Mouse (Mus musculus): Measurements from ENCODE around the gene Celf5.

The Celf5 gene

DNA sequence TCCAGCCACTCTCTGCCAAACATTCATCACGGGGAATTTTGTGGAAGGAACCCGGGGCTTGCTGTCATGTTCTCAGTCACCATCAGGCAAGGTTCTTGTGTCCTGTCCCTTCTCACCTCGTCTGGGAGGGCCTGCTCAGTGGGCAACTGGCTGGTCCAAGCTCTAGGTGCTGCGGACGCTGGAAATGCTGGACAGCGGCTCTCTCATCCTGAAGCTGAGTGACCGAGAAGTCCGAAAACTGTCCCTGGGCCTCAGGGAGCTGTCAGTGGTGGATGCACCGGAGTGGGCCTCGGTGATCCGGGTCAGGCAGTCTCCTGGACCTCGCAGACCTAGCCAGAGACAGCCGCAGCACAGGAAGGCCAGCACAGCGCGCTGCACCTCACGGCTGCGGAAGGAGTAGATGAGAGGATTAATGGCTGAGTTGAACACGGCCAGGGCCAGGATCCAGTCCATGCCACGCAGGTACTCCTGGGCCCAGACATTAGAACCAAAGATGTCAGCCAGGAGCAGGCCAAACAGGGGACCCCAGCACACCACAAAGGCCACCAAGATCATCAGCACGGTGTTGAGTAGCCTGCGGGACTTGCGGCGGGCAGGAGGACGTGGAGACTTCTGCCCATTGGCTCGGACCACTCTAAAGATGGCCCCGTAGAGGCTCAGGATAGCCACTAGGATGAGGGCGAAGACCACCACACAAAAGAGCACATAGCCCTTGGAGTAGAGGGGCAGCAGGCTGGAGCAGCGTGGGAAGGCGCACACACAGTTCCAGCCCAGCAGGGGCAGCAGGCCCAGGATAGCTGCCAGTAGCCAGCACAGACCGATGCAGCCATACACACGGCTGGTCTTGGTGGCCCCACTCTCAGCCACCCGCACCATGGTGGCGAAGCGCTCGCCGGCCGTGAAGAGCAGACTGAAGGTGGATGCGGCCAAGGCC is 16.1 kb upstream of the Celf5 start:
- no peak for DNase-seq (ENCODE audit: extremely low read depth, insufficient read length, low spot score)

DNA sequence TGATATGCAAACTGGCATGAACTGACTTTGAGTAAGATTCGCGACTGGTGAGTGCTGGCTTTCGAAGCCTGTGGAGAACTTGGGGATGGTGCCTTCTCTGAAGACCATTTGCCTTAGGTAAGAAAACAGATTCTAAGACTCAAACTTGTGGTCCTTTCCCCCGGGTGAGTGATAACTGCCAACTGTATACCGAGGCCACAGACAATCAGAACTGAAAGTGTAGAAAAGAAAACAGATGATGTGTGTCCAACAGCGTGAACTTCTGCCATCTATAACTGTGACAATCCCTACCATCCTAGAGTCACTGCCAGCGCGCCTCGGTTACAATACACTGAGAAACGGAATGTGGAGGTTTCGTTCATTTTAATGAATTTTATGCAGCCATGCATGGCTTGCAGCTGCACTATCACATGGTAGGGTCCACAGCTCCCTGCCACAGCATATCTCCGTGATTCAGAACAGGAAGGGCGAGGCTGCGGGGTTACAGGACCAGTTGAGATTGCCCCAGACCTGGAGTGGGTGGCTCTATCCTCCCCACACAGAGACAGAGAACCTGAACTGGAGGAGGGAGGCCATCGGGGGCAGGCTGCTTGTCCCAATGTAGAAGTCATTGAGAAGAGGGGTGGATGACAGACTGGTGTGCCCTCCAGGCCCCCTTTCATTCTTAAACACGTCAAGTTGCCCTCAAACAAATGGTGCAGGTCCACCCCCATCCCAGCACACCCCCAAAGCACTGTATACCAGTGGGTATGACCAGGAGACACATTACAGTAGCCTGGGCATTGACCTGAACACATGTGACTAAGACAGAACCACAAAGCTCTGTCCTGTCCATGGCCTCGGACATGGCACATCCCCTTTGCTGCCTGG is 15.1 kb upstream of the Celf5 start:
- DNase-seq (ENCODE audit: extremely low read depth, insufficient read length, low spot score) = no peak

DNA sequence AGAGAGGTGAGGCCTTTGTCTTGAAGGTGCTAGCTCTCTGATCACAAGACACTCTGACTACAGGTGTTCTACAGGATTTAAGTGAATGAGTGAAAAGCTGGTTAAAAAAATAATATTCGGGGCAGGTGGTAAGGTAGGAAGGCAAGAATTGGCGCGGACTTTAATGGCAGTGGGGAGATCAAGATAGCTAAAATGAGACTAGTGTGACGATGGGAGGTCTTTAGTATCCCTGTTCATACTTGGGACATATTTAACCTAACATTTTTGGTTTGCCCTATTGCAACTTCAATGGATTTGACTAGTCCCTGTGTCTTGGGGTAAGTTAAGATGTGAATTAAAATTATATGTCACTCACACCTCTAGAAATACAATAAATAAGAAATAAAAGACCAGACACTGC is 14.5 kb upstream of the Celf5 start:
- DNase-seq (ENCODE audit: extremely low read depth, insufficient read length, low spot score) = no peak

DNA sequence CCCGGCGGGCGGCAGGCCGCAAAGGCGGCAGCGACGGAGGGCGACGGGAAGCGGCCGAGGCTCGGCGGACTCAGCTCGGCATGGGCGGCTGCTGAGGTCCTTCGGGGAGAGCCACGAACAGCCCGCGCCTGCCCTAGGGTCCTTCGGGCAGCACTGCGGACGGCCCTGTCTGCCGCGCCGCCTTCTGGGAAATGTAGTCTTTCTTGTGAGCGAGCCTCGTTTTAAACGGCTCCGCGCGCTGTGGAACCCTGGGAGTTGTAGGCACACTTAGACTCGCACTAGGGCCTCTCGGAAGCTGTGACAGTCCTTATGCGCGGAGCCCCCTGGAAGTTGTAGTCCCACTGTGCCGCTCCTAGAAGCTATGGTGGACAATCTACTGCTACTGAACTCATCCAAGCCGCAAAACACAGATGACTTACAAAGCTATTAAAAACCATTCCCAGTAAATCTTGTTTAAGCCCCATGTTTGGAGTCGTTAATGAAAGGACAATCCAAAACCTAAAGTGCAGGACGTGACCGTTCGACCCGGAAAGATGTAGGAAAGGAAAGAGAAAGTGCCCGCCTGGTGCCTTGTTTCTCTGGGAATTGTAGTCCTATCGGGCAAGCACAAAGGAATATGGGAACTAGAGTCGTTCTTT is 13.9 kb upstream of the Celf5 start, which contains the start of gene Ncln:
Gene Ncln, minus strand, starts transcription at position 129 of the 638 bp plus-strand sequence.
- DNase-seq (ENCODE audit: extremely low read depth, insufficient read length, low spot score) = peak; percentile 99

DNA sequence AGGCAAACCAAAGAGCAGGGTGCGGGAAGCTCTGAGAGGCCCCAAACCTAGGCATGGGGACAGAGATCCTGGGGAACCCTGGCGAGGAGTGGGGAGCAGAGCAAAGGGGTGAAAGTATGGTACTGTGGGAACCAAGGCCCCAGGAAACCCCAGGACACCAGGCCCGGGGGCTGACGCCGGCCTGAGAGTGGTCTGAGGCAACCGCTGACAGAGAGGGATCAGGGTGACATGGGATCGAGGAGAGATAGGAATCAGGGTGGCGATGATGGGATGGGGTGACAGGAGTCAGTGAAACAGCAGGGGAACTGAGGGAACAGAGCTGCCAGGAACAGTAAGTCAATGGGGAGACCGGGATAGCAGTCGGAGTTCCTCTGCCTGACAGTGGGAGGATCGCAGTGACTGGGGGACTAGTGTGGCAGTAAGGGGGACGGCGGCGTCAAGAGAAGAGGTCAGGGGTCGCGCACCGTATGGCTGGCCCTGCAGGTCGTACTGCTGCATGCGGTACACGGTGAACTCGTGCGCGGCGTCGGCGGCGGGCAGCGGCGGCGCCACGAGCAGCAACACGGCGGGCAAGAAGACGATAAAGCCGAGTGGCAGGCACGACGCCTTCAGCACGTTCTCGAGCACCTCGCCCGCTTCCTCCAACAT is 13.2 kb upstream of the Celf5 start:
- no peak for DNase-seq (ENCODE audit: extremely low read depth, insufficient read length, low spot score)

DNA sequence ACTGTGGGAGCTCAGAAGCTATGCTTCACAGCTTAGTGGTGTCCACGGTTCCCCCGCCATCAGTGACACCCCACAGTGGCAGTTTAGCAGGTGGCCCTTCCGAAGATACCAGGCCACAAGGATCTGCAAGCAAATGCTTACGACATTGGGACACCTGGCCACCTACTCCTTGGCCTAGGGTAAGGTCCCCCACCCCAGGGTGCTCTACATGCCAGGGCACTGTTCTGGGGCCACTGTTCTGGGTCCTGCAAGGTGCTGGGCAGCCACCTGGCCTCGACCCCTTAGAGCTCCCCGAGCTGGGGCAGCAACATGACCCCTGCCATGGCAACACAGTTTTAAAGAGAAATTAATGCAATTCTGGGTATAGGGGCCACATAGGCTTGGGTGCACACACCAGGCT is 12.6 kb upstream of the Celf5 start:
- DNase-seq (ENCODE audit: extremely low read depth, insufficient read length, low spot score) = no peak

DNA sequence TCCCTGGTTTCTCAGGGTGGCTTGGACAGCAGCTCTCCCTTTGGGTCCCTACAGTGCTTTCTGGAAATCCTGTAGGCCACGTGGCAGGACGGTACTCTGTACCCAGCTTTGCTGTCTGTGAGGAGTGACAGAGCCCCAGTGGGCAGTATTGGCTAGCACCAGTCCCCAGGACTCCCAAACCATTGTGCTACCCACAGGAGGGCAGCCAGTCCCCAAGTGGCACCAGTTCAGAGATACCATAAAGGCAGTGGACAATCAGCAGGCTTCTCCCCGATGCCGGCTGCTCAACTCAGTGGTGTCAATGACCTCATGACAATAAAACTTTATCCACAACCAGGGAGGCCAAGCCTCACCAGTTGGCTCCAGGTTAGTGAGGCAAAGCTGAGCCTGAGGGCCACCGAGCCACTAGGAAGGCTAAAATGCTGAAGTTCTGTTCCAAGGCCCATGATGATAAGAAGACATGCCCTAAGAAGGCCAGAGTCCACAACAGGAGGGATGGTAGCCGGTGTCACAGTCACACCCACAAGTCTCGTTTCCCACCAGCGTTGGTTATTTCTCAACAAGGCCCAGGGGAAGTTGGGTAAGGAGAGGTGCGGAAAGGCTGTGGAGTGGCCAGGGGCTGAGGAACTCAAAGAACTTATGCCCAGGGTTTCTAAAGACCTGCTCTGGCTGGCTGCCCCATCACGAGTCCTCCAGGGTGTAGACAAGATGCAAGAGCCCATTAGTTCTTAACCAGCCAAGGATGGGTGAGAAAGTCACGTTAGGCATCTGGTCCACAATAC is 11.9 kb upstream of the Celf5 start:
- DNase-seq (ENCODE audit: extremely low read depth, insufficient read length, low spot score) = no peak

DNA sequence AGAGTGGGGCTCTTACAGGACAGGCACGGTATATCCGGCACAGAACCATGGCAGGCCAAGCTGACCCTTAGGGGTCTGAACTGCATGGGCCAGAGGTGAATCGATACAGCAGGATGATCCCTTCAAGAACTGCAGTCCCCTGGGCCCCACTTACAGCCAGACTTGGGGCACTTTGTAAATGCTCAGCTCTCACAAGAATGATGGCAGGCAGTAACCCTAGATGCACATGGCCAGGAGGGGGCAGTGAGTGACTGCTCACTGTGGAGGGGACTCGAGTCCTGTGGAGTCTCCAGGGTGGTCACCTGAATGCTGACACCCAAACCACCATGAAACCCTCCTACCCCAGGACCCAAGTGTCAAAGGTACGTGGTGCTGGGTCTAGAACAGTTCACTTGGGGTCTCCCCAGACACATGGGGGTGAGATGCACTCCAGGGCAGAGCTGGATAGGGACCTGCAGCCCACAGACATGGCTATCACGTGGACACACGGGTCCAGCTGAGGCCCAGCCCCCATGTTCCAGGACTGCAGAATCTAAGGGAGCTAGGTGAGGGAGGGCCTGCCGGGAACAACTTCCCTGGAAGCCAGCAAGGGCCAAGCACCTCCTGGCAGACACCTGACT is 11.2 kb upstream of the Celf5 start:
- no peak for DNase-seq (ENCODE audit: extremely low read depth, insufficient read length, low spot score)

DNA sequence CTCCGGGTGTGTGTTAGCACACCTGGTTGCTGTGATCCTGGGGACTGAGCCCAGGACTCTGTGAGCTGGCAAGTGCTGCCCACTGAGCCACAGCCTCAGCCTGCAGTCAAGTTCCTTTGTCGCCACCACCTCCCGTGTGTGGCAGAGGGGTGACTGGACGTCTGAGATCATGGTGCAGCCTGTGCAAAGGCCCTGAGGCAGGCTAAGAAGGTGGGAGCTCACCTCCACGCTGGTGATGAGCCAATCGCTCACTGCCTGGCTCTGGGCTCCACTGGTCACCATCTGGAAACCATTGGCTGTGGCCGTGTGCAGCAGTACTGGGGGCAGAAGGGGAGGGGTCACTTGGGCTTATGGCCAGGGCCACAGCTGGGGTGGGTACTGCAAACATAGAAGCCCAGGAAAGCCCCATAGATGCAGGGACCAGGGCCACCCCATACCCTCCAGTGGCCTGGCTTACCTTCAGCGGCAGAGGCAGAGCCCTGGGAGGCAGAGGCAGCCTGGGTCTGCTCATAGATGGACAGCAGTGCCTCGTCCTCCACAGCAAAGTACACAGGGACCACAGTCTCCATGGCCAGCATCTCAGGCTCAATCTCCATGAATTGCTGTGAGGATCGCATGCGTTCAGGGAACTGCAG is 10.2 kb upstream of the Celf5 start:
- DNase-seq (ENCODE audit: extremely low read depth, insufficient read length, low spot score) = no peak

DNA sequence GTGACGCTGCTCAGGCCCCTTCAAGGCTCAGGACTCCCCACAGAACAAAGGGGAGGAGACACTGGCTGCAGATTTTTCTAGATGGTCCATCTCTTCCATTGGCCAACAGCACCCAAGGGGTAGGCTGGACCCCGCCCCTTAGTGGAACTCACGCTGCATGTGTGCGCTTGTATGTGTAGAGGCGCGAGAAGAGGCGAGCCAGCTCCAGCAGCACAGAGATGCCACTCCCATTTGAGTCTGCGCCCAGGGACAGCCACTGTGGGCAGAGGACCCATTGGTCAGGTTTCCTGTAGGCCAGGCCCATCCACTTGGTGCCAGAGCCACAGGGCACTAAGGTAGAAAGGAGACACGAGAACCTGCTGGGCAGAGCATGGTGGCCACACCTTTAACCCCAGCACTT is 8.5 kb upstream of the Celf5 start:
- DNase-seq (ENCODE audit: extremely low read depth, insufficient read length, low spot score) = no peak

DNA sequence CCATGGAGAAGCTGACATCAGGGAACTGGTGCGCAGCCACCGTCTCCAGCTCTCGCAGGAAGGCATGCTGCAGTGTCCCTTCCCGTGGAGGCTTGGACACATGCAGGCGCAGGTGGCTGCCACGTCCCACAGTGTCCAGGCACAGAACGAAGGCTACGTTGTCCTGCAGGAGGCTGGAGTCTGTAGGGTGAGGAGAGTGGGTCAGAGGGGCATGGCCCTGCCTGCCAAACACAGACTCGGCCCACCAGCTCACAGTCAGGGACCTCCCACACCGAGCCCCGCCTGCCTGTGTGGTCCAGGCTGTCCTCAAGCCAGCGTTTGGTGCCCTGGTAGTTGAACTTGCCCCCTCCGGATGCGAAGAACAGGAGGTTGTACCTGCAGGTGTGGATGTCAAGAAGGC is 7.4 kb upstream of the Celf5 start:
- DNase-seq (ENCODE audit: extremely low read depth, insufficient read length, low spot score) = no peak

DNA sequence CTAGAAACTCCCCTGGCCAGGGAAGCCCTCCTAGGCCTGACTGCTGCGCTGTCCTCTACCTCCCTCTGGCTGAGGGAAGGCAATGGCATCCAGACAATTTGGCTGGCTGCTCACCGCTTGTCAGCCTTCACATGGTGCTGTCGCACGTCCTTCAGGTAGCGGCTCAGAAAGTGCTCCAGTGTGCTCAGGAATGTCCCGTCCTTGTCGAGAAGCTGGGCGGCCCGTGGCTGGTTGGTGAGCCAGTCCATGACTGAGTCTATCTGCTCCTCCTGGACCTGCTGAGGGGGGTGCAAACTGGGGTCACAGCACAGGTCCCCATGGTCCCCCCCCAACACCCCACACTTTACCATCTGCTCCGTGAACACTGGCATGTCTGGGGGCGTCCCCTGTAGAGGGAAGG is 5.6 kb upstream of the Celf5 start:
- no peak for DNase-seq (ENCODE audit: extremely low read depth, insufficient read length, low spot score)

DNA sequence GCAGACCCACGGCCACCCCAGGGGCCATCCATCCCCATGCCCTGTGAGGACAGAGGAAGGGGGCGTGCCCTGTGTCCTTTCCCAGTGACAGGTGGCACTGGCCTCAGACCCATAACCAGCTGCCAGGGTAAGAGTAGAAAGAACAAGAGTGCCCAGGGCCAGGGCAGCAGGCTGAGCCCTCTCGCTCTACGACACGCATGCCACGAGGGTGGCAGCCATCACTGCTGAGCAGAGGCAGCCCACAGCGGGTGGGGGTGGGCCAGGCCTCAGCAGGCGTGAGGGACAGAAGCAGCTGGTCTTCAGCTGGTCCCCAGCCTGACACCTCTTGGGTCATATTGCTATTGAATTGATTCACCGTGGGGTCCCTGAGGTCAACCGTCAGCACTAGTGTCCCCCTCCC is 4.0 kb upstream of the Celf5 start:
- no peak for DNase-seq (ENCODE audit: extremely low read depth, insufficient read length, low spot score)

DNA sequence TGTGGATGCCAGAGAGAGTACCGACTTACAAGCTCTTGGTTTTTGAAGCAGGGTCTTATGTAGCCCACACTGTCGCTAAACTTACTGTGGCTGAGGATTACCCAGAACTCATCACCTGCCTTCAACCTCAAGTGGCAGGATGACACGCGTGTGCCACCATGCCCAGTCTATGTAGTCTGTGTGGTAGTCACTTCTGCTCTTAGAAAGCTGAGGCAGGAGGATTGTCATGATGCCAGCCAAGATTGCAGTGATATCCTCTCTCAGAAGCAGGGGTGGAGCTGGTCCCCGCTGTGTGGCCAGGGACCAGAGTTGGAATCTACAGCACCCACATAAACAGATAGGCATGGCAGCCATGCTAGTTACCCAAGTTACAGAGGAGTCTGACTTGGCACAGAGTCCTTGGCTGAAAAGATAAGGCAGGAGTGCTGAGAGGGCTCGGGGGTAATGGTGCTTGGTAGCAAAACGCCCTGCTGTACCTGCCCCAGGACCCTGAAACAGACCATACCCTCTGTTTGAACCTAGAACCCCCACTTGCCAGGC is 3.0 kb upstream of the Celf5 start:
- no peak for DNase-seq (ENCODE audit: extremely low read depth, insufficient read length, low spot score)

DNA sequence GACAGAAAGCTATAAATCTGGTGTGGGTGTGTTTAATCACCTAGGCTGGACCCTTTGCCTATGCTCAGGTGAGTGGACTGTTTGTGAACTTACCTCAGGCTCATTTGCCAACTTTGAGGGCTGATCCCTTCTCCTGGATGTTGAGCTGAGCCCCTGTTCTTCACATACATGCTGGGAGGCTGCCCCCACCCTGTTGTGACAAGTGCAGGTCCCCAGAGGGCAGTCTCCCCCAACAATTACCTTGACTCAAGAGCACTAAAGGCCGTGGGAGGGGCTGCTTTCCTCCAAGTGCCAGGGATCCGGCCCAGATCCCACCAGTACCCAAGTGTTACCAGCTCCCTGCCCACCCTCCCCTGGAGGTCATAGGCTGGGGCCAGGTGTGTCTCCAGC is 2.5 kb upstream of the Celf5 start:
- DNase-seq (ENCODE audit: extremely low read depth, insufficient read length, low spot score) = no peak

DNA sequence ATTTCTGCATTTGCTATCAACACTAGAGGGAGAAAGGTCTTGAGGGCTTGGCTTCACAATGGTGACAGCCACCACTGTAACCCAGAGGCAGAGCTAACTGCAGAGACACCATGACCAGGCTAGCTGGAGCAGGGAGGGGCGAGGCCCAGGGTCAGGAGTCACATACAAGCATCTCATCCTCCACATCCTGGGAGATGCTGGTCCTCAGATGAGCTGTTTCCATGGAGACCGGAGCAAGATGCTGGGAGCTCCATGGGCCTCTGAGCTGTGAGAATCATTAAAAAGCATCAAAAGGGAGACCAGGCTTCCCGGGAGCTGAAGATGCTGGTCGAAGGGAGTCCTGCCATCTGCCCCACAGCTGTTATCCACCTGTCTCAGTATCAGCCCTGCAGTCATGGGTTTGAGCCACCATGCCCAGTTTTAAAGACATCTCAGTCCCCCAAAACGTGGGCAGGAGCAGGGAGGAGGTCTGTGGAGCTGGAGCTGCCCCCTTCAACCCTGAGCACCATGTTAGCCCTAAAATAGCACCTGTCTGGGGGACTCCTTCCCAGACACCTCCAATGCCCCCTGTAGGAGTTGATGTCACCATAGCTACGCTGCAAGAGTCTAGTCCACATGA is 2.0 kb upstream of the Celf5 start:
- DNase-seq (ENCODE audit: extremely low read depth, insufficient read length, low spot score) = no peak

DNA sequence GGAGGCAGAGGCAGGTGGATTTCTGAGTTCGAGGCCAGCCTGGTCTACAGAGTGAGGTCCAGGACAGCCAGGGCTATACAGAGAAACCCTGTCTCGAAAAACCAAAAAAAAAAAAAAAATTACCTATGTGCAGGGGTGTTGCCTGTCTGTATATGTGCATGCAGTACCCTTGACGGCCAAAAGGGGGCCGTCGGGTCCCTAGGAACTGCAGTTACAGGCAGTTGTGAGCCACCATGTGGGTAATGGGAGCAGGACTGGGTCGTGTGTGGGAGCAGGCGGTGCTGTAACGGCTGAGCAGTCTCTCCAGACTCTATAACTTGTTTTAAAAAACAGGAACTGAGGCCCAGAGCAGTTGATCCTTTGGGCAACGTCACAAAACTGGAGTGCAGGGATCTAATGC is 1.5 kb upstream of the Celf5 start:
- no peak for DNase-seq (ENCODE audit: extremely low read depth, insufficient read length, low spot score)
